Mouse (Mus musculus): ENCODE data around the gene Gm28038.

DNA sequence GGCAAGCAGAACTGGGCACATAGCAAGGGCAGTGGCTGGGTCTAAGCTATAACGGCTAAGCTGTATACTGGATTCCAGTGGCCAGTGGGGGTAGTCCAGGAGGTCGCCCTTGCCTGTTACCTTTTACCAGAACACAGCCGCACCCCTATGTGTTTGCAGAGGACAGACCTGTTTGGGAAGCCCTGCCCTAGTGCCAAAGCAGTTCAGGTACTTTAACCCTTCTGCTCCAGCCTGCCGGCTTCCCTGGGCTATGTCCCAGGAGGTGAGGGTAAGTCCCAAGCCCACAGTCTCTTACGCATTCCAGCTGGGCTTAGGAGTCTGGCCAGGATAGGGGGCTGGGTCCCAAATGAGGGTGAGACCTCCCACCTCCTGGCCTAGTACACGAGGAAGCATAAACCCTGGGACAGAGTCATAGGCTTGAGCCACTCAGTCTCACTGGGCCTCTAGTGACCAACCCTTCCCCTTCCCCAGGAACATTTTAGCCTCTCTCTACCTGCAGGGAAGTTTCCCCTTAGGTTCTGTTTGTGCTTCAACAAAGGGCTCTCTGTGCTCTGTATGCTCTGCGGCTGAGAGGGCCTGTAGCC is 36.2 kb upstream of the Gm28038 start:
- no peak for TF ChIP-seq CTCF (IDR thresholded peaks at IDR 0.05; ENCODE audit: low read depth)
- TF ChIP-seq EP300 (optimal IDR thresholded peaks at IDR 0.05) = no peak
